Mouse (Mus musculus) left cerebral cortex, adult 11 months (tissue): ENCODE results near the gene Glrx5.

Experiments used
- DNase-seq: peaks from one replicate; pipeline ENCODE4 v3.0.0; 2022; ENCODE audit warnings: low spot score

The Glrx5 gene

GRCm38 (mm10) chr12:105004956-105005714 is 27.4 kb upstream of the Glrx5 start:
- no peak for DNase-seq

GRCm38 (mm10) chr12:105005715-105005972 is 26.8 kb upstream of the Glrx5 start:
- no peak for DNase-seq

- DNase-seq: no peak
Measured at GRCm38 (mm10) chr12:105008150-105008549, 24.3 kb upstream of the Glrx5 start.

- DNase-seq: no peak
Measured at GRCm38 (mm10) chr12:105008752-105009178, 23.7 kb upstream of the Glrx5 start.

- no peak for DNase-seq
Measured at GRCm38 (mm10) chr12:105009370-105010212, 22.9 kb upstream of the Glrx5 start, which contains the start of gene Syne3. Gene Syne3 (minus strand): TSS chr12:105009809.

- no peak for DNase-seq
Measured at GRCm38 (mm10) chr12:105010213-105010790, 22.2 kb upstream of the Glrx5 start.

- DNase-seq: no peak
Measured at GRCm38 (mm10) chr12:105011589-105011988, 20.9 kb upstream of the Glrx5 start.

- no peak for DNase-seq
Measured at GRCm38 (mm10) chr12:105012314-105012713, 20.2 kb upstream of the Glrx5 start.

- DNase-seq: no peak
Measured at GRCm38 (mm10) chr12:105013065-105013464, 19.4 kb upstream of the Glrx5 start.

- no peak for DNase-seq
Measured at GRCm38 (mm10) chr12:105016199-105016598, 16.3 kb upstream of the Glrx5 start.

- no peak for DNase-seq
Measured at GRCm38 (mm10) chr12:105016639-105017038, 15.8 kb upstream of the Glrx5 start.

- no peak for DNase-seq
Measured at GRCm38 (mm10) chr12:105019359-105020219, 12.9 kb upstream of the Glrx5 start.

GRCm38 (mm10) chr12:105021441-105022069 is 10.9 kb upstream of the Glrx5 start:
- DNase-seq: no peak

- DNase-seq: no peak
Measured at GRCm38 (mm10) chr12:105022141-105022540, 10.3 kb upstream of the Glrx5 start.

- no peak for DNase-seq
Measured at GRCm38 (mm10) chr12:105022776-105023175, 9.7 kb upstream of the Glrx5 start.

GRCm38 (mm10) chr12:105025271-105025946 is 7.1 kb upstream of the Glrx5 start:
- DNase-seq: peak; percentile 66

GRCm38 (mm10) chr12:105025947-105026586 is 6.4 kb upstream of the Glrx5 start:
- DNase-seq: no peak

GRCm38 (mm10) chr12:105027323-105027991 is 5.0 kb upstream of the Glrx5 start:
- DNase-seq: no peak

GRCm38 (mm10) chr12:105029890-105030289 is 2.6 kb upstream of the Glrx5 start:
- DNase-seq: no peak
